Mouse (Mus musculus) right cerebral cortex, postnatal 36 days (tissue): ENCODE measurements at regions not wholly inside any gene's neighbourhood (a gene's known extent, or its start where the extent isn't known, plus 50 kb on each side); places are given as distances from the start of the nearest gene placed in this dataset.

ENCODE experiments used
- DNase-seq, 2 experiments: peaks; one replicate each; pipeline ENCODE4 v3.0.0; 2022; ENCODE audit warnings: low spot score in 2 of 2, mixed read lengths in 1 of 2

DNA sequence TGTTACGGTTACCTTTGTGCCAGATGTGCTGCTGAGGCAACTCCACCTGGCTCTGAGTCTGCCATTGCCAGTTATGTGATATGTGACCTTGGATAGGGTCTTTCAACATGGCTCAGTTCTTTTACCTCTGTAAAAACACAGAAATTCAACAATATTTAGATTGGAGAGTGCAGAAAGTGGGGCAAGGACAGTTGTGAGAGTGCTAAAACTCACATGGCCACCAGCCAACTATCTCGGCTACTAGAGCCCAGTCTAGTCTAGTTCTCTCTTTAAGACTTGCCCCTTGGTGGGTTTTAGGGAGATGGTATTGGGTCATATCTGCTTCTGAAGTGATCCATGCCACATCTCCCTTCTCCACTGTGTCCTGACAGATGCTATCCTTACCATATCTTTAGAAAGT, 233.0 kb downstream of the Phf14 start:
- no peak for DNase-seq

DNA sequence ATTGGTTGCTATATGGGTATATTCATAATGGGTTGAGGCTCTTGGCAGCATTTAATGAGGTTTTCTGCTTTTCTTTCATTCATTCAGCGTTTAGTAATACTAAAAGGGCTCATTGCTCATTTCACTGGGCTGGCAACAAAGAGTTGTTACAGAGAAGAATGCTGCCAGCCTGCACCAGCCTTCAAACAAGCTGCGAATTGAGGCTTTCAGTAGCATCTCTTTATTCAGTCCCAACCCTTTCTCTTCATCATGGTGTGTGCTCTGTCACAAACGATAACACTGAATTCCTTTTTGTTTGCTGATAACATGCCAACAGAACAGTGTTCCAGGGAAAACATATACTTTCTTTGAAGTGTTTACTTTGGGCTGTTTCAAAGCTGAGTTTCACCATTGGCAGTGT, 237.6 kb downstream of the Phf14 start:
- no peak for DNase-seq

DNA sequence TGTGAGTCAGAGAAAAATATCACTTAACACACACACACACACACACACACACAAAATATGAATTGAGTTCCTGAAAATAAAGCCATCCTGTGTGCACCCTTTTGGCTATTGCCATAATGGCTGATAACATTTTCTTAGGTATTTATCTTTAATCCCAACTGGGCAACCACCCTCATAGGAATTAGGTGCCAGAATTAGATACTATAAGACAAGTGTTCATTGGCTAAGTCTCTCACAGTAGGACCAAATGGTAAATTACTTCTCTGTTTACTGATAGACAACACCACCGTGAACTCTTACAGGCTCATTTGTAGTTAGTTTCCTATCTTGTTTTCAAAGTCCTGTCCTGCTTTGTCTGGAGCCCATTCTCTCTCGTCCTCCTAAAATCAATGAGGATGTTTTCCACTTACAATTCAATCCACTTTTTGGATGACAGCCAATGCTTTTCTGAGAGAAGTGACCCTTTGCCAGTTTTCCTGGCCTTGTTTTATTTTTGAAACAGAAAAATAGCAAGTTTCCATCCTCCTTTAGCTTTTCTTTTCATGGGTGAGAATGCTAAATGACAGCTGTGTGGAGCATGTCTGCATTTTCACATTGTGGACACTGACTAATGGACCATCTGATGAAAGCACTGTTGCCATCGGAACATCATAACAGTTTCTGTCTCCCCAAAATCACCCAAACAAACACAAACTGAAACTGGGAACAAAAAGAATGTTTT, 243.2 kb downstream of the Phf14 start:
- DNase-seq: no peak

DNA sequence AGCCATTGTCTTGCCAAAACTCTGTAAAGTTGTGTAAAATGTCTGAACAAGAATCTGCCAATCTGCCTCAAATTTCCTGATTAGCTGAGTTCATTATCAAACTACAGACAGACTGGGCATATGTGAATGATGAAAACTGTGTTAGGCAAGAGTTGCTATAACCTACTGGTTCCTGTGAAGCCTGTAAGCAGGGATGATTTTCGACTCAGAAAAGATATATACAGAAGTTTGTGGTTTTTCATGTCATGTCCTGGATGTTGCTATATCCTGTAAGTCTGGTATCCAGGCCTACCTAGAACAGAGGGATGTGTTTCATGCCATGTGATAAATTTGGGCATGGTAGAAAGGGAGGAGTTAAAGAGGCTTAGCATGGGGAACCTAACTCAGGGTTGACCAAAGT, 256.4 kb downstream of the Phf14 start:
- DNase-seq: no peak

DNA sequence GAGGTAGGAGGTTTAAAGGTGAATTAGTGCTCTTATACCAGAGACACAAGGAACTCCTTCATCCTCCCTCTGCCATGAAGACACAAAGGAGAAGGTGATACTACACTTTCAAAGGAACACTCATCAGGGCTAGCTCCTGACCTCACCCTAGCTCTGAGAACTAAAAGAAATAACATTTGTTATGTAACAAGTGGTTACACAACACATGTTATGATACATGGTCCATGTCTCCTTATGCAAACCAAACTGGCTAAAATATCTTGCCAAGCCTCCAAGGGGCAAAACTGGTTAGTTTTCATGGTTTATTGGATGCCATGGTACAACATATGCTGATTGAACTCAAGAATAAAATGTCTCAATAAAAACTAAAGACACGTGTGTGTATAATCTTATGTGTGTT, 260.9 kb downstream of the Phf14 start:
- DNase-seq: no peak

DNA sequence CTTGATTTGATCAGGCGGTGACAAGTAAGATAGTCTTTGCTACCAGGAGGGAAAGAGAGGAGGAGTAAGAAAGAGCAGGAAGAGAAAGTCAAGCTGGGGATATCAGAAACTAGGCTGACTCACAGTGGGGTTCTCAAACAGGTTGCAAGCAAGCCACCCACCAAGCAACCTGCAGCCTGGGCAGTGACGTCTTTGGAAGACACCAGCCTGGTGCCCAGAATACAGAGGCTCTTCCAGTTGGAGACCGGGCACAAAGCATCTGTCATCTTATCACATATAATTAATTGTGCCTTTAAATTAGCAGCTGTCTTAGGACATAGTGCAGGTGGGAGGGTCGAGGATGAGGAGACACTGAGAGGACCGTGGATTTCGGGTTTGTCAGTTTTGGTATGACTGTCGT, 261.8 kb downstream of the Phf14 start:
- no peak for DNase-seq

DNA sequence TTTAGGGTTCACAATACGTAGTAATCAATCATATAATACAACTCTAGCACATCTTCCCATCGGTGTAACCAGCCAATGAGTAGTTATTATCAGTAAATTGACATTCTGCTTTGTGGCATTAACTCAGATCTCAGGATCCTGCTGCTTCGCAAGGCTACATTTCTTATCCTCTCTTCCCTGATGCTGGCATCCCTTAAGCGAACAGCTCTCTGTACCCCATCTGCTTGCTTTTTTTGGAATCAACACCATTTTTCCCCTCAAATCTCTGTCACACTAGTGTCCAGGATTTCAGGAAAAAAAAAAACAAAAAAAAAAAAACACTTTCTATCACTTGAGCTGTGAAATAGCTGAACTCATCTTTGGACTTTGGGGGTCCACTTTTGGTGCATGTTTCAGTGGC, 263.1 kb downstream of the Phf14 start:
- no peak for DNase-seq

DNA sequence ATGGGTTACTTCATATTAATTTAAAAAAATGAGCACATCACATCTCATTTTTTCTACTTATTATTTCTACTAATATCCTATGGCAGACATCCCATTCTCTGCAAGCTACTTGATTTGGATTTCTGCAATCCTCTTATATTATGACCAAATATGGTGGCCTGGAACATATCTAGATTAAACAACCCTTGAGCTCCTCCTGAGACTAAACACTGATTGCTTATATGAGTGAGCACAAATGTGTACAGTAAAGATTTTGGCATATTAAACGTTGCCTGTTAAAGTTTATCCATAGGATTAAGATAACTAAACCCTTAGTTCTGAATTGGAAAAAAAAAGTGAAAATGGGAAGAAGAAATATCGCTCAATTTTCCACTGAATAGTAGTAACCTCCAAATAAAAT, 263.6 kb downstream of the Phf14 start:
- no peak for DNase-seq

DNA sequence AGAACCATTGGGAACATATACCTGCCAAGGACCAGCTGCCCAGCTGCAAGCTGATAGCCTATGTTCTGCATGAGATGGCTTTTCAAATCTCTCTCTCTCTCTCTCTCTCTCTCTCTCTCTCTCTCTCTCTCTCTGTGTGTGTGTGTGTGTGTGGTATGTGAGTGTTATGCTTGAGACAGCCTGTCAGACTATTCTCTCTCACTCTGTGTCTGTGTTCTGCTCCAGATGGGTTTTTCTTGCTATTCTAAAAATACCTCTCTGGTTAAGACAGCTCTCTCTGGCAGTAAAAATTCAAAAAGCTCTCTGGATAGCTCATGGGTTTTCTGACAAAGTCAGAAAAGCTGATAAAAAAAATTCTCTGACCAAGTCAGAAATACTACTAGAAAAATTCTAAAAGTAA, 270.4 kb downstream of the Phf14 start:
- peak; percentile 2 to 18 for DNase-seq

DNA sequence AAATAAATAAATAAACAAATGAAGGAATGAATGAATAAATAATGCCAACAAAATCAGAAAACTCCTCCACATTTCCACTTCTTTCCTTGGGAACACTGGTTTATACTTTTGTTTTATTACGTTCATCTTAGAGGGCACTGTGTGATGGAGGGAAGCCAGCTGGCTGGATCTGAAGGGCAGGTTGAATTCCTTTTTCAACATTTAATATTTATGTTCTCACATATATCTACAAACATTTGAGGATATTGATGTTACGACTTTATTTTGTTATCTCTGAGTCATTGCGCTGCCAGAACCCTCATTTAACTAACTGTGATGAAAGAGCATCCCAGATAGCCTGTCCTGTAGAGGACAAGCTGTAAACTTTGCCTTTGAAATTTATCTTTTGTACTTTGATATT, 273.3 kb downstream of the Phf14 start:
- no peak for DNase-seq

DNA sequence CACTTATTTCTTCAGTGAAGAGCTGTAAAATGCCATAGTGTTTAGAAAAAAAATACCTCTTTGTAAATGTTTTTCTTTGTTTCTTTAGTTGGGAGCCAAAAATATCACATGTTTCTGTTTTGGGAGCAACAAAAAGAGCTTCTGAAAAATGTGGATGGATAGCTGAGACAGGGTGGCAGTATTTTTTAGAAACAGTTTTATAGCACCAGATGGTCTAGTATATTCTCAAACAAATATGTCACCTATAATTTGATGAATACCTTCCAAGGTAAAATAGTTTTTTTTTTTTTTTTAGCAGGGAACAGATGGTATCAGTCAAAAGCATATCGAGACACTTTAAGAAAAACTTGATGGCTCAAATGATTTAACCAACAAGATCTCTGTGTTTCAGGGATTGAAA, 302.6 kb downstream of the Phf14 start:
- no peak for DNase-seq

DNA sequence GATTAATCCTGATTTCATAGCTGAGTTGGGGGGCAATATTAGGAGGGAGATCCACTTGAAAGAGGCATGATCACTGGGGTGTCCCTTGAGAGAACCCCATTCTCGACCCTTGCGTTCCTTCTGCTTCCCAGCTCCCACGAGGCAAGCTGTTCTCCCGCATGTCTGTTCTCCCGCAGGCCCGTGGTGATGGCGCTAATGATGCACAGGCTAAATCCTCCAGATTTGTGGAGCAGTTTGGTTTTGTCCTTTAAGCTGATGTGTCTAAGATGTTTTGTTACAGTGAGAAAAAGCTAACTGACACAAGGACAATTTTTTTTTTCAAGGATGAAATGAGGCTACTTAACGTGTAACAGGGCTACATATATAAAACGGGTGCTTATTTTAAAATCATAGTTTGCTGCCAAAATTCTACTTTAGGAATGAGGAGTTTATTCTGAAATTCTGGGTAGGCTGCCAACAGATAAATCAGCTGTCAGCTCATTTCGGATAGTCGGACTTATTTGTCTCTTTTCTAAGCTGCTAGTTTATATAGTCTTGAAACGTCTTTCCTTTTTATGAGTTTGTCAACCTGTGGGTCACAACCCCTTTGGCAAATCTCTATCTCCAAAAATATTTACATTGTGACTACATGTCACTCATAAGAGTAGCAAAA, 307.0 kb downstream of the Phf14 start:
- DNase-seq: no peak

DNA sequence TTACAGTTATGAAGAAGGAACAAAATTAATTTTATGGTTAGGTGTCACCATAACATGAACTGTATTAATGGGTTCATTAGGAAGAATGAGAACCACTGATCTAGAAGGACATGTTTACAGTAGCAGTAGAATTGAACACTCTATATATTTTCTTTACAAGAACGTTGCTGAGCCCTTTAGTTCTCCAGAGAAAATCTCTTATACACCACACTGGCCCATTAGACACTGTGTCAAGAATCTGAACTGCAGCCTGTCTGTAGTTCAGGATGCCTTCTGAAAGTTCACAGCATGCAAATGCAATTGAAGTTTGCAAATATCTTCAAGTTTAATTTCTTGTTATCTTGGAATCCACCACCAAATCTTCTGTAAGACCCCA, 307.6 kb downstream of the Phf14 start:
- DNase-seq: no peak

DNA sequence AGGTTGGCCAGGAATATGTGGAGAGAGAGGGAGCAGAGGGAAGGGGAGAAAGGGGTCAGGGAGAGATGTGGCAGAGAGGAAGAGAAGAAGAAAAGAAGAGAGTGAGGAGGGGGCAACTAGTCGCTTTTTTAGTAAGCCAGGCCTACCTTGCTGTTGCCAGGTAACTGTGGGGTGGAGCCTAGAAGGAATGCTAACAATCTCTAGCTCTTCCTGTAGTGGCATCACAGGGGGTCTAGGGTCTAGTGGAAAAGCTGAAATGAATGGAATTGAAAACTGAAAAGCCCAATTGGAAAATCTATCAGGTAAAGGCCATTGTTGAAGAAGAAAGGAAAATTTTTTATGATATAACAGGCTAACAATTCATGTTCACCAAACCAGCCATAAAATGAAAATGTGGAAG, 336.5 kb downstream of the Phf14 start:
- no peak for DNase-seq

DNA sequence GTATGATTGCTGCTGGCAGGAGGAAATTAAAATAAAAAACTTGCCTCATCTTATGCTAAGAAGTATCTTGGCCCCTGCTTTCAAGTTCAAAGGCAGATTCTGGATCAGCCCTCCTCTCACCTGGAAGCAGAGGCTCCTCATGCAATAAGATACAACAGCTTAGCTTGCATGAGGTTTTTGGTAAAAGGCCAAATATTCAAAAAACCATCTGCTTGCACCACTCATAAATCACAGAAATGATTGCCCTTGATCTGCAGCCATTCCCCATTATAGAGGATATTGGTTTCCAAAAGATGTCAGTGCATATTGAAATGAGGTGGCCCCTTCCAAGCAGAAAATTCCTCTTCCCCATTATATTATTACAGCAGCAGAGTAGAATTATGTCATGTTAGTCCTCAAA, 340.4 kb downstream of the Phf14 start:
- DNase-seq: no peak

DNA sequence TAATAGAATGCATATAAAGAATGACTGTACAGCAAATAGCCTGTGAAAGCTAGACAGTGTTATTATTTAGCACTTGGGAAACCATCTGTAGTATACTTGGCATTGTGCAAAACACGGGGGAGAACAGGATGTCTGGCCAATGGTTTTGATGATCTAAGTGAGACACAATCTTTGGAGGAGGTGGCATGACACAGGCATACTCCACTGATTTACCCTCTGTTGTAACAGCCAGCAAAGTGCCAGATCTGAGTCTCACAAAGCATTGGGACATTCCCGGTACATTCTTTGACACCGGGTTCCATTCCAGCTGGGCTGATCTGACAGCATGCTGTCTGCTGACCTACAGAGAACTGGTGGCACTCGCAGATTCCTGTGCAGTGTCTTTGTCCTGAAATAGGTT, 341.0 kb downstream of the Phf14 start:
- DNase-seq: peak in 1 of 2 experiments; percentile 20

DNA sequence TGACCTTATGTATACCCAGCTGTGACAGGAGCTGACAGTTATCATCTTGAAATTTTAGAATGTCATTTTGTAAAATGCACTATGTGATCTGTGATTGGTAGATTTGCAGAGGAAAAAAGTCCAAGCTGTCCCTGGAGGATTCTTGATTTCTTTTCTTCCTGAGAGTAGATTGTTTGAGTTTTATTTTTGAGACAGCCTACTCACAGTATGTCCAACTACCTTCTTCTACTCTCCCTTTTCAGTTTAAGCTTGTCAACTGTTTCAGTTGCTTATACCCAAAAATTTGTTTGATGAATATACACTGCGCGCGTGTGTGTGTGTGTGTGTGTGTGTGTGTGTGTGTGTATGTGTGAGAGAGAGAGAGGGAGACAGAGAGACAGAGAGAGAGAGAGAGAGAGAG, 346.9 kb downstream of the Phf14 start:
- no peak for DNase-seq

DNA sequence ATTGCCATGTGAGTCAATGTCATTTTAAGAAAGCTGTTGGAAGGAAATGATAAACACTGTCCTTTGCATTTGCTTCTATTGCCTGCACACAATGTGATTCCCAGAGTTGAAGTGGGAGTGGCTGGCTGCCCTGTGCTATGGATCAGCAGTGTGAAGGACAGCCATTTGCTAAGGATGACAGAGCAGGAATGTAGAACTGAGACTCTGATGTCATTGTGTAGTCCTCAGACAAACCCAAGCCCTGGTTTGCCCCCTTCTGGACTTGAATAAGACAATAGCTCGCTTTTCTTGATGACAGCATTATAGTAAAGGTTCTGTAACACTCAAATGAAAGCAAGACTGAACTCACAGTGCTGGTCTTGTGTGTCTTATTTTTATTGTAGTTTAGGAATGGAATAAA, 347.8 kb downstream of the Phf14 start:
- DNase-seq: no peak

DNA sequence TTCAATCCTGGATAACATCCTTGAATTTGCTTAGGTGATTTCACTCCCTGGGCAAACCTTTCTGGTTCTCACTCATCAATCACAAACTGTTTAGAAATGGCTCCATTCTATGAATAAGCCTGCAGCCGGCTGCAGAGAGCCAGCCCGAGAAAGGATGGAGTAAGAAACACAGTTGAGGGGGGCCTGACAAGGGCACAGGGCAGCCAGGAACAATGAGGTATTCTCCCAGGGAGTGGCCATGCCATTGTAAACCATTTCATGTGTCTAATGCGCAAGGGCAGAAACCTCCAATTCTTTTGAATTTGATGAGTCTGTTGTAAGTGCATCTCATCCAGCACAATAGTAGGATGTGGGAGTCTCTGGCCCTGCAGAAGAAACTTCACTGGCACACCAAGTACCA, 350.7 kb downstream of the Phf14 start:
- no peak for DNase-seq

DNA sequence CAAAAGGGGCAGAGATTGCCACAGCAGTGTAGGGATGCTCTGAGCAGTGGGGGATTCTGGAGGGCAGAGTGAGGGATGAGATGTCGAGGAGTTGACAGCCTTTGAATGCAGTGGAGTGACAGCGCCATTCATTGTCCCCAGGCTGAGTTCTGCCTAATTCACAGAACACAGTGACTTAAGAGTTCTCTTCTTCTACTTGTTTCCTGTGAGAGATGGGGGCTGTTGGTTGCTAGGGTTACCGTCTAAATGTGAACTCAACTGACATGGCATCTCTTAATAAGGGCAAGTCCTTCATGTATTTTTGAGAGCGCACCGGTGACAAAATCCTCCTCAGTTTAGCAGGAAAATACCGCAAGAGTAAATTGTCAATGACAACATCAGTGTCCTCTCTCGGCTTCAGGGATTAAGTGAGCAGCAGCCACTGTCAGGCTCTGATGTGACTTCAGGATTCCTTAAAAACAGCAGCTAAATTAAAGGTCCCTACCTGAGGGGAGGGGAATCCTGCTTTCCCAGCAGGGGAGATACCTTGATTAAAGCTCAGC, 351.4 kb downstream of the Phf14 start:
- no peak for DNase-seq

DNA sequence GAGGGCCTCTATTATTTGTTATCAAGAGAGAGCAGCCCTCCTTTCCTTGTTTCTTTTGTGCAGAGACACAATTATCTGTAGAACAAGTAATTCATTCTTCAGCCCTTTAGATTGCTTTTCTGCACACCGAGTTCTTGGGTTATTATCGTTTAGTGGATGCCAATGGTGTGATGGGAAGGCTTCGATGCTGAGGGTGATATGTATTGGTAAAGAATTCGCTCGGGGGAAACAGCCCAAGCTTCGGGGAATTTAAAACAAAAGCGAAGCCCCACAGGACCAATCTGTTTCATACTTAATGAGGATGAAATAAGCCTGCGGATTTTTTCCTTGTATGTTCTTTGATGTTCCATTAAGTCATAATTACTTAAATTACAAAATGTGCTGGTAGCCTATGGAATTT, 352.0 kb downstream of the Phf14 start:
- DNase-seq: no peak

DNA sequence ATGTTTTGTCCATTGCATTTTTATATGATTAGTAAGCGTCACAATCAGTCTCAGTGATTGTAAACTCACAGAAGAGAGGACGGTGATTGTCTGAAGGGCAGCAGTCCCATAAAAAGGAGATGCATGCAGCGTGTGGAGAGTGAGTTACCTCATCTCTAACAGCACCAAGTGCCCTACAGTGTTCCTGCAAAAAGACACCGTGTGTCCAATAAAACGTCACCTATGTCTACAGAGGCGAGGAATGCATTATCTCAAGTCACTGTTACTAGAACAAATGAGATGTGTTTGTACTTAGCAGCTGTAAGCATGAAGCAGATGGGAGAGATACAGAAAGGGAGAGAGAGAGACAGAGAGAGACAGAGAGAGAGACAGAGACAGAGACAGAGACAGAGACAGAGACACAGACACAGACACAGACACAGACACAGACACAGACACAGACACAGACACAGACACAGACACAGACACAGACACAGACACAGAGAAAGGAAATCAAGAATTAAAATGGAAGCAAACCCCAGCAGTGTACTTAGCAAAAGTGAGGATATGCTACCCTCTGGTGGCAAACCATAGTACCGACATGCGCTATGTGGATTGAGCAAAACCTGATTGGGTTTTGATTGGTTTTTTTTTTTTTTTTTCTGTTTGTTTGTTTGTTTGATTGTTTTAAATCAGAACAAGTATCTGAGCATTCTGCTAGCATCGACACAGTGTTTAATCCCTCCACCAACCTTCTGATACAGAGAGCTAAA, 352.9 kb downstream of the Phf14 start:
- peak in 1 of 2 experiments; percentile 25 for DNase-seq
